Mouse (Mus musculus): Measurements from ENCODE around the gene Ap3b1.

The Ap3b1 gene

GRCm38 (mm10) chr13:94539851-94540646 lies 181.3 kb downstream of the Ap3b1 start:
- DNase-seq (ENCODE audit: low read depth): no peak

GRCm38 (mm10) chr13:94542061-94542460 lies 183.3 kb downstream of the Ap3b1 start:
- no peak for DNase-seq (ENCODE audit: low read depth)

DNA sequence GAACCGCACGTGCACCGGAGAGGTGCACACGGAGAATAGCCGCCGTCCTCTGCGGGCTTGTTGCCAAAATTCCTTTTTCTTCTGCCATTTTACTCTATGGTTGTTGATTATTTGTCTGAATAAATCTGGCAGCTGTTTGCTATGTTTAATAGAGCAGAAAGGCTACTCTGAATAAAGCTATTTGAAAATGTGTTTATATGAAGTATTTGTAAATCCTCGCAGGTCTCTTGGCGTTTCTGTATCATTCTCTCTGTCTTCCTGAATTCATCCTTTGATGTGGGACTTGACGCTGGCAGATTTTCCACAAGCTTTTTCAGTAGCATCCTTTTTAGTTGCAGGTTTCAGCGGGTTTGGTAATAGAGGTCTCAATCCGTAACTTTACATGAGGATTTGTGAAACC lies 185.5 kb downstream of the Ap3b1 start:
- no peak for DNase-seq (ENCODE audit: low read depth)

DNA sequence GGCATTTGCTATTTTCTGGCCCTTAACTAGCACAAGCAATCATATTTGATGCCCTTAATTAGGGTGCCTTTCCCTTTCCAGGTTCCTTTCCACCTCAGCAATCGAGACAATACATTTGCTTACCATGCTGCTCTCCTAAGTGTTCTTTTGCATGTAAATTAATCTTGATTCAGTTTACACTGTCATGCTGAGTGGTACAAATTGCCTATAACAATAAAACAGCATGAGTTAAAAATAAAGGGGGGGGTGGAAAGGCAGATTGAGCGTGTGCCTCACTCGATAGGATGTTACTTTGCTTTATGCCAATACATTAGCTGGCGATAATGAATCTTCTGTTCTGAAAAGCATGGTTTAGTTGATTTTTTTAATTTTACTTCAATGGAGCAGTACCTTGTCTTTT lies 187.0 kb downstream of the Ap3b1 start:
- DNase-seq (ENCODE audit: low read depth): no peak

DNA sequence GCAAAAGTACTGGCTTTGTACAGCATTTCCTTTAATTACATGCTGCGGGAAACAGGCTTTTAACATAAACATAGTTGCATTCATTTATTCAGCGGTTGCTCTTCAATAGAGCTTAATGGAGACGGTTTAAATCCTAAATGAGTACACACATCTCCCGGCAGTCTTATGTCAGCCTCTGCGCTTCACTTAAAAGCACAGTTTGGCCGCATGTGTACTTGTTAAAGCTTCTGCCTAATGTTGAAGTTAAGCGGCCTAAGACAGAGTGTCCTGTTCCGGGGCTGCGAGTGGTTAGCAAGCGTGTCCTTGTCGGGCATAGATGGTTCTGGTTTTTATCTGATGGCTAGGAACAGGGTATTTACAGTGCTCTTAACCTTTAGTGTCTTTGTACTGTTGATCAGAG lies 187.5 kb downstream of the Ap3b1 start:
- no peak for DNase-seq (ENCODE audit: low read depth)

DNA sequence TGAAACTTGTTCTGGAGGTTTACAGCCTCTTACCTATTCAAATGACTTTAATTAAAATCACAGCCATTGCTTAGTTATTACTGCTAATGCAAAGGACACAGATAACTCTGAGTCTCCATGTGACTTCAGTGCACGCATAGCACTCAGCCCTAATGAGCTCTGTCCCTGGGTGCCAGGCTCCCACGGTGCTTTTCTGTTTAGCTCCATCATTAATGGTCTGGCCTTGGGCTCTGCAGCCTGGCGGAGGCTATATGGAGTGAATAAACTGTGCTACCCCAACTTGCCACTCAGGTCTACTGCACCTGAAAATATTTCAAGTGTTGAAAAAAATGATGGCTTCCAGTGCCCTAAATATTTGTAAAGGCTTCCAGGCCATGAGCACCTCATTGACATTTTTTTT lies 190.8 kb downstream of the Ap3b1 start:
- no peak for DNase-seq (ENCODE audit: low read depth)

DNA sequence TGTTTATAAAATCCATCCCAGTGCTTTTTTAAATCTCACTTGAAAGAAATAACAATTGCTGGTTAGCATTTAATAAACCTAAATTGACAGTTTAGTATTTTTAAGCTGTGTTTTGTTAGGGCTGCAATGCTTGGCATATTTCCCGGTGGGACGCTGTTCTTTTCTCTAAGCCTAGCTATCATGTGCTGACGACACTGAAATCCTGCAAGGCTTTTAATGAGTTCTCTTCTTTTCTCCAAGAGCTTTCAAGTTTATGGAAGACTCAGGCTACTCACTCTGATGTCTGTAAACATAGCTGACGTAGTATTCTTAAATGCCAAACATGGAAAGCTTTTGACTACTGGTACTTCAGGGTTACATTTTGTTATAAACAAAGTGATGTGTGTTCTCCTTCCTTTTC lies 191.3 kb downstream of the Ap3b1 start:
- DNase-seq (ENCODE audit: low read depth): no peak

- peak; percentile 56 for DNase-seq (ENCODE audit: low read depth)
Measured at GRCm38 (mm10) chr13:94560011-94560410, 201.3 kb downstream of the Ap3b1 start.

DNA sequence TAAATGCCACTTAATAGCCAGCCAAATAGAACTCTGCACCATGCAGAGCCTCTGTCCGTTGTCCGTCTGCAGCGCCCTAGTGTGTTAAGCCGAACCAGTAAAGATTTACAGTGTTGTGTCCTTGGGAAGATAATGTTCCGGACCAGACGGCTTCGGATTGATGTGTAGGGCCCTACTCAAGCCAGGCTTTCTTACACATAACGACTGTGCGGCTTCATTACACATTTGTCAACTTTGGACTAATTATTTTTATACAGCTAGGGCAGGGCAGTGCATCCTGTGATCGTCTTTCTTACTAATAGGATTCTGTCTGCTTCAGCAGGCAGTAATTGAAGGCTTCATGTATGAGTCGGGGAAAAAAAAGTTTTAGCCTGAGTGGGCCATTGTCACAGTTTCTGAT lies 202.1 kb downstream of the Ap3b1 start:
- DNase-seq (ENCODE audit: low read depth): no peak

DNA sequence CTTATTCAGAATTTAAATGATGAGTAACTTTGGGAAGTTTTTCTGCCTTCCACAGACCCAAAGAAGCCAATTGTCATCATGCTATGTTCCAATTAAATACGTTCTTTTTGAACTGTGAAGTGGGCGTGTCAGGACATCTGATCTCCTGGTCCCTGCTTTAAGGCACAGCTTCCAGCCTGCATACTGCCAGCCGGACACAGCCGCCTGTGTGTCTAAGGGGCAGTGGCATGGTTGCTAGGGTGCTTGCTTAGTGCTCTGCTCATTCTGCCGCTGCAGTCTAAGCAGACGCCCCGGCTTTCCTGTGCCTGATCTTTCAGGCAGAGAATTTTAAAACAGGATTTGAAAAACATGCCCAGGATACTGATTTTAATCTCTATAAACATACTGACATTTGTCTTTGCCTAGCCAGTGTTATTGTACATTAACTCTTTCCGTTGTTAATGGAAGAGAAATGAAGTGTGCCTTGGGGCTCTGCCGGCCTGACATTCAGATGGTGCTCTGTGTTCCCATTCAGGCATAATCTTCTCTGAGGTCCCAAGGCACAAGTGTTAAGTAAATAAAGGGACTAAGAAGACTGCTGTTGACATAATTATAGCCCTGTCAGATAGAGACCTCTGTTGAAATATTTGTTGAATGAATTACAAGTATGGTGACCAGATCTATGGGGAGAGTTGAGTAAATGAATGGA lies 204.0 kb downstream of the Ap3b1 start:
- DNase-seq (ENCODE audit: low read depth): no peak

DNA sequence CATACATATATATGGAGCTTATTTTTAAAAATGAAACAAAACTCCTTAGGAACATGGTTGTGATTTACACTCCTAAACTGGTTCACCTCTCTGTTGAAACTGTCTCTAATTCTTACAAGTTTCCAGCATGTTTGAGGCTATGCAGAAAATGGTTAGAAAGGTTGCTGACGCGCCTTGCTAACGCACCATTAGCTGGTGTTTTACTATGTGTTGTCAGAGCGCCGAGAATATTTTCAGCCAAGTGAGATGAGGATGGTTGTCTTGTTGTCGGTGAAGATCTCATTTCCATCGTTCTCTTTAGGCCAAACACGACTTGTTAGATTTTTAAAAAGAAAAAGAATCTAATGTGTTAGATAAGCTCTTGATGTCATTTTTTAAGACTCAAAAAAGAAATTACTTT lies 205.1 kb downstream of the Ap3b1 start:
- DNase-seq (ENCODE audit: low read depth): no peak

- DNase-seq (ENCODE audit: low read depth): no peak
Measured at GRCm38 (mm10) chr13:94564351-94564994, 205.7 kb downstream of the Ap3b1 start.

GRCm38 (mm10) chr13:94565176-94565575 lies 206.4 kb downstream of the Ap3b1 start:
- no peak for DNase-seq (ENCODE audit: low read depth)

DNA sequence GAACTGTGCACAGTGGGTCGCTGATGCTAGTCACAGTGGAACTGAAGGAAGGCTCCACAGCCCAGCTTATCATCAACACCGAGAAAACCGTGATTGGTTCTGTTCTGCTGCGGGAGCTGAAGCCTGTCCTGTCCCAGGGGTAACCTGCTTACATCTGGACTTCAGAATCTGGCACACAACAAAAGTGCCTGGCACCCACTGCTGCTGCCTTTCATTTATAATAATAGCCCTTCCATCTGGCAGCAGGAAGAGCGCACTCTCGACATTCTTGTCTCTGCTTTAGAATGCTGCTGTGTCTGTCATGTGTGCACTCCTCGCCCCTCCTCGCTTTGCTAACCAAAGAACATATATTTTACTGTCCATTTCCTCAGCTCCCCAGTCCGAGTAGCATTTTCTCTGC lies 206.9 kb downstream of the Ap3b1 start:
- DNase-seq (ENCODE audit: low read depth): no peak

- DNase-seq (ENCODE audit: low read depth): no peak
Measured at GRCm38 (mm10) chr13:94567739-94568138, 209.0 kb downstream of the Ap3b1 start.

- no peak for DNase-seq (ENCODE audit: low read depth)
Measured at GRCm38 (mm10) chr13:94571001-94571400, 212.2 kb downstream of the Ap3b1 start.

- no peak for DNase-seq (ENCODE audit: low read depth)
Measured at GRCm38 (mm10) chr13:94573356-94573755, 214.6 kb downstream of the Ap3b1 start.

DNA sequence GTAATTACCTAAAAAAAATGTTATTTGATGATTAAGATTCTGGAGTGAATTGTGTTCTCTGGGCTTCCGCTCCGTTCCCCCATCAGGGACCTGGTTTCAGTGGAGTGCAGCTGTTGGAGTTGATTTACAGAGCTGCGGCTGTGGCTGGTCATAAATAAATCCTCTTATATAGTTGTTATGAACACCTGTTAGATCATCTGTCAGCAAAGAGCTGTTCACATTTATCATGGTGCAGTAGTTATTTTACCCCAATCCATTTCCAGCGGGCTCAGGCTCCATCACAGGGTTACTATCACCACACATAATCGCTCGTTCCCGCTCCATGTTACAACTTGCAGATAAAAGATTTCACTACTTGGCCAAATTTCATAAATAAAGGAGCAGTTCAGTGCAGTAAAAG lies 215.1 kb downstream of the Ap3b1 start:
- no peak for DNase-seq (ENCODE audit: low read depth)

GRCm38 (mm10) chr13:94575607-94576398 lies 217.0 kb downstream of the Ap3b1 start:
- no peak for DNase-seq (ENCODE audit: low read depth)

- no peak for DNase-seq (ENCODE audit: low read depth)
Measured at GRCm38 (mm10) chr13:94576399-94577176, 217.8 kb downstream of the Ap3b1 start.

- DNase-seq (ENCODE audit: low read depth): no peak
Measured at GRCm38 (mm10) chr13:94577177-94577540, 218.4 kb downstream of the Ap3b1 start.

DNA sequence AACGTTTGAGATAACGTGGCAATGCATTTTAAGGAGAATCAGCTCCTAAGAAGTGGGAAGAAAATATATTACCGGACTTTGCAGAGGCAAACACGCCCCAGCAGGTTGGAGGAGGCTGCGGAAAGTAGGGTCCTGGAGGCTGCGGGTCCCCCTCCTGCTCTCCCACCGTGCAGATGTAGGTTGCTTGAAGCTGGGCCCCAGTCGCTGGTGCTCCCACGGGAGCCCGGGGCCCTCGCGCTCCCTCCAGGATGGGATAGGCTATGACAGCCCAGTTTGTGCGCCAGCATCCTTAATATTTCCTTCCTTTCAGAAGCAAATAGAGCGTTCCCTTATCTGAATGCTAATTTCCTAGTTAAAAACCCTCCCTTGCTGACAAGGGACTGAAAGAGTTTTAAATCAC lies 236.5 kb downstream of the Ap3b1 start:
- no peak for DNase-seq (ENCODE audit: low read depth)

All from c-Kit-positive CD71-positive TER-119-negative erythroid progenitor cells, embryonic 14.5 days (primary cell).